ENCODE assay signal across 9 mouse cellular contexts in the genomic region with DNA sequence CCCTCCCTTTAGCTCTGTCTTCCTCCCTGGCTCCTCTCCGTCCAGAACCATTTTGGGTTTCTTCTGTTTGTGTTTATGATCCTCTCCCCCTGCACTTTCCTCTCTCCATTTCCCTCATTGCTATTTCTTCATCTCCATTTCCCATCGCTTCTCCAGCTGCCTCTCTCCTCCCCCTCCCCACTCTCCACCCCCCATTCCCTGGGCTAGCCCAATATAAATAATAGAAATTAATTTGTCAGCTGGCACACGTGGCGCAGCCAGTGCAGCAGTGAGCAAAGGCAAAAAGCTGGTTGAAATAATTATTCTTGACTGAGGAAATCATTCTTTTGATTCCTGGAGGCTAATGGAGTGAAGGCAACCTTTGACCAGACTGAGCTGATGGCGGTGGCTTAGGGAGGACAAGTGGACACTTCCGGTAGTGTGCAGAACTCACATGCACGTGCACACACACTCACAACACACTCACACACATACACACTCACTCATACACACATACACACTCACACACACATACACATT. TPM values are rescaled to one million over a fixed set of nuclear protein-coding genes. Genes with fewer than 3 reads are reported as not detected.
DNase-seq lines count a peak whose midpoint lies in the region; ATAC-seq and TF ChIP-seq lines count a peak whose summit lies in the region.
"Had no signal": no experiment of that assay in that cellular context is flagged by ENCODE, and none has a peak within 500 bp of the region (broad histone marks: within the 10 kb centered on the region; RNA-seq: fewer than 3 reads in every experiment).

Mdga1 (minus strand) TSS at position 51 of the 519 bp plus-strand sequence.

- H3K4me3 ChIP-seq in forebrain, embryonic 16.5 days (replicated peaks; ENCODE audit: low read length), result no peak within 1 kb of the TSS
- no peak within 1 kb of the TSS for H3K4me3 ChIP-seq in forebrain, embryonic 10.5 days
- H3K4me3 ChIP-seq in left cerebral cortex, adult 2 months, result no peak within 1 kb of the TSS
- no peak within 1 kb of the TSS for H3K4me3 ChIP-seq in hindbrain, postnatal 0 days (ENCODE audit: low read length)
- no peak within 1 kb of the TSS for H3K4me3 ChIP-seq in midbrain, postnatal 0 days (ENCODE audit: low read depth, low read length)
- H3K4me3 ChIP-seq: liver, embryonic 13.5 days had no signal

- no peak for TF ChIP-seq CTCF in left cerebral cortex, adult 2 months (IDR thresholded peaks at IDR 0.05)
- no peak for TF ChIP-seq CTCF in hindbrain, postnatal 0 days (IDR thresholded peaks at IDR 0.05; ENCODE audit: low read depth)
- no peak for TF ChIP-seq CTCF in midbrain, postnatal 0 days (IDR thresholded peaks at IDR 0.05)

- H3K27ac ChIP-seq in forebrain, embryonic 16.5 days (ENCODE audit: low read length), result no peak within 1 kb of the TSS
- H3K27ac ChIP-seq in forebrain, embryonic 10.5 days, result no peak within 1 kb of the TSS
- H3K27ac ChIP-seq in left cerebral cortex, adult 2 months, result no peak within 1 kb of the TSS
- H3K27ac ChIP-seq in hindbrain, postnatal 0 days, result no peak within 1 kb of the TSS
- no peak within 1 kb of the TSS for H3K27ac ChIP-seq in midbrain, postnatal 0 days (ENCODE audit: low read depth, low read length)
- H3K27ac ChIP-seq: liver, embryonic 13.5 days had no signal

- DNase-seq in forebrain, embryonic 10.5 days (ENCODE audit: extremely low spot score, low spot score), result no peak
- no peak for DNase-seq in left cerebral cortex, adult 2 months (ENCODE audit: extremely low spot score in 1 of 2, low spot score in 2 of 2)
- DNase-seq in left cerebral cortex, adult 9 months (ENCODE audit: low spot score in 2 of 2), result no peak
- DNase-seq in hindbrain, postnatal 0 days (ENCODE audit: low spot score), result no peak
- DNase-seq in midbrain, postnatal 0 days (ENCODE audit: low spot score), result no peak
- DNase-seq in cerebellum, adult 11-12 months, result no peak
- no peak for DNase-seq in embryo, embryonic 9.5 days (ENCODE audit: extremely low spot score)
- DNase-seq: liver, embryonic 13.5 days had no signal

- 70% methylated on average over 7 of the region's 7 CpGs for WGBS in forebrain, embryonic 16.5 days
- WGBS in forebrain, embryonic 10.5 days, result 87% methylated on average over 7 of the region's 7 CpGs
- 62% methylated on average over 7 of the region's 7 CpGs for WGBS in hindbrain, postnatal 0 days
- WGBS in midbrain, postnatal 0 days, result 66% methylated on average over 7 of the region's 7 CpGs

- no peaks in the 10 kb centered on the region for H3K27me3 ChIP-seq in forebrain, embryonic 16.5 days (replicated peaks; ENCODE audit: control insufficient read depth, insufficient read depth, low read length)
- H3K27me3 ChIP-seq in forebrain, embryonic 10.5 days (ENCODE audit: poor library complexity, severe bottlenecking), result peaks cover 75% of the 10 kb centered on the region
- no peaks in the 10 kb centered on the region for H3K27me3 ChIP-seq in hindbrain, postnatal 0 days (ENCODE audit: insufficient read depth, low read length)
- peaks cover 3% of the 10 kb centered on the region; the same call in 1 of the 2 replicates for H3K27me3 ChIP-seq in midbrain, postnatal 0 days (ENCODE audit: insufficient read depth, low read length)

- ATAC-seq in forebrain, embryonic 16.5 days, result no peak
- ATAC-seq in hindbrain, postnatal 0 days, result no peak; the same call in 1 of the 2 replicates
- no peak for ATAC-seq in midbrain, postnatal 0 days (ENCODE audit: low FRiP score)

- intact Hi-C loops in left cerebral cortex, adult 2 months (cut with DNase I), result no loop called here

- H3K36me3 ChIP-seq in forebrain, embryonic 16.5 days (ENCODE audit: control insufficient read depth, insufficient read depth), result no peaks in the 10 kb centered on the region
- H3K36me3 ChIP-seq in forebrain, embryonic 10.5 days (replicated peaks), result no peaks in the 10 kb centered on the region
- H3K36me3 ChIP-seq in hindbrain, postnatal 0 days (ENCODE audit: insufficient read depth, low read length), result no peaks in the 10 kb centered on the region
- no peaks in the 10 kb centered on the region for H3K36me3 ChIP-seq in midbrain, postnatal 0 days (ENCODE audit: insufficient read depth, low read length)
- H3K36me3 ChIP-seq: liver, embryonic 13.5 days had no signal

- peaks cover 10% of the 10 kb centered on the region for H3K4me1 ChIP-seq in forebrain, embryonic 16.5 days (replicated peaks; ENCODE audit: control insufficient read depth, insufficient read depth, low read length)
- H3K4me1 ChIP-seq in forebrain, embryonic 10.5 days, result peaks cover 33% of the 10 kb centered on the region
- peaks cover 7% of the 10 kb centered on the region; the same call in 1 of the 2 replicates for H3K4me1 ChIP-seq in hindbrain, postnatal 0 days (ENCODE audit: insufficient read depth, low read length)
- H3K4me1 ChIP-seq in midbrain, postnatal 0 days (ENCODE audit: insufficient read depth, low read length), result peaks cover 9% of the 10 kb centered on the region; the same call in 1 of the 2 replicates
- H3K4me1 ChIP-seq: liver, embryonic 13.5 days had no signal

- H3K9ac ChIP-seq in forebrain, embryonic 16.5 days (replicated peaks; ENCODE audit: low read depth, low read length), result no peak within 1 kb of the TSS
- no peak within 1 kb of the TSS for H3K9ac ChIP-seq in hindbrain, postnatal 0 days (replicated peaks; ENCODE audit: low read length)
- no peak within 1 kb of the TSS for H3K9ac ChIP-seq in midbrain, postnatal 0 days (replicated peaks; ENCODE audit: low read length, poor library complexity, severe bottlenecking)
- H3K9ac ChIP-seq: liver, embryonic 13.5 days had no signal

- no peak within 1 kb of the TSS for H3K4me2 ChIP-seq in forebrain, embryonic 16.5 days (ENCODE audit: low read length)
- H3K4me2 ChIP-seq in hindbrain, postnatal 0 days (ENCODE audit: low read depth, low read length), result no peak within 1 kb of the TSS
- no peak within 1 kb of the TSS for H3K4me2 ChIP-seq in midbrain, postnatal 0 days (ENCODE audit: low read depth, low read length, poor library complexity, severe bottlenecking)
- H3K4me2 ChIP-seq: liver, embryonic 13.5 days had no signal

- no peaks in the 10 kb centered on the region for H3K9me3 ChIP-seq in forebrain, embryonic 16.5 days (ENCODE audit: control insufficient read depth, low read length)
- H3K9me3 ChIP-seq in forebrain, embryonic 10.5 days, result no peaks in the 10 kb centered on the region
- no peaks in the 10 kb centered on the region for H3K9me3 ChIP-seq in hindbrain, postnatal 0 days (ENCODE audit: low read length)
- no peaks in the 10 kb centered on the region for H3K9me3 ChIP-seq in midbrain, postnatal 0 days (ENCODE audit: low read length)
- H3K9me3 ChIP-seq: liver, embryonic 13.5 days had no signal

RNA-seq across cellular contexts. Expression of gene Mdga1, which starts in this region (rescaled TPM):
- polyA plus RNA-seq in forebrain, embryonic 16.5 days (2015; fragmentation: Nextera tagmentation; extraction: Ambion mirVana), result 10.7 TPM in 2 replicates
- 2.3 and 3.0 TPM in 2 replicates for polyA plus RNA-seq in forebrain, embryonic 10.5 days (2016; fragmentation: Nextera tagmentation; extraction: Ambion mirVana)
- 10 to 100 TPM; 27.8 to 32.7 TPM for total RNA-seq in left cerebral cortex, adult 2 months (2021)
- total RNA-seq in hindbrain, postnatal 0 days (2014; rRNA removed), result 73.3 and 104 TPM in 2 replicates
- polyA plus RNA-seq in hindbrain, postnatal 0 days (2015; fragmentation: Nextera tagmentation; extraction: Ambion mirVana), result 14.0 and 16.7 TPM in 2 replicates
- 64.7 and 81.3 TPM in 2 replicates for total RNA-seq in midbrain, postnatal 0 days (2014; rRNA removed)
- 12.7 and 16.9 TPM in 2 replicates for polyA plus RNA-seq in midbrain, postnatal 0 days (2015; fragmentation: Nextera tagmentation; extraction: Ambion mirVana)
